Mouse (Mus musculus) olfactory bulb, adult 2 months (tissue): ENCODE results near the gene Ifi205.
"Not testable (repeated sequence)": the region's sequence is repeated elsewhere in the genome, so short reads cannot be mapped to it uniquely, and the experiment has no call there.

ENCODE experiments used
- CTCF ChIP-seq: fragments of 200-500 bp; IDR thresholded peaks from 2 replicates; pipeline ENCODE4 v1.5.1; 2012; ENCODE audit warnings: low read depth, mild to moderate bottlenecking, low read length, moderate library complexity; ENCODE audit not compliant: insufficient read depth
- POLR2A ChIP-seq: fragments of 200-500 bp; IDR thresholded peaks from 2 replicates; pipeline ENCODE4 v1.6.1; 2012; ENCODE audit warnings: mild to moderate bottlenecking, low read depth, low read length, moderate library complexity; ENCODE audit not compliant: insufficient read depth

- TF ChIP-seq POLR2A, CTCF: not testable (repeated sequence)
Observed at GRCm38 (mm10) chr1:174049357-174049756, 17.7 kb upstream of the Ifi205 start.
